Mouse (Mus musculus): ENCODE results near the gene Foxd4. TPM values are rescaled to one million over a fixed set of nuclear protein-coding genes. Genes with fewer than 3 reads are reported as not detected.
"Not testable (repeated sequence)": the region's sequence is repeated elsewhere in the genome, so short reads cannot be mapped to it uniquely, and the experiment has no call there.

The Foxd4 gene
- total RNA-seq, 2 experiments from 2014 or later: not detected

- no peak for DNase-seq
- TF ChIP-seq CTCF (IDR thresholded peaks at IDR 0.05): no peak
- Histone ChIP-seq H3K27ac (no peak overlapping the region), H3K4me3 (peak overlapping the region; percentile 65)
- intact Hi-C loops (cut with DNase I): no loop called here
These were observed 2.0 kb downstream of the Foxd4 start for GRCm38 (mm10) chr19:24898737-24899577.

GRCm38 (mm10) chr19:24897896-24898736, 2.9 kb downstream of the Foxd4 start:
- no peak for TF ChIP-seq CTCF (IDR thresholded peaks at IDR 0.05)
- DNase-seq: no peak
- intact Hi-C loops (cut with DNase I): no loop called here
- no peak overlapping the region for H3K4me3 ChIP-seq
- no peak overlapping the region for H3K27ac ChIP-seq

GRCm38 (mm10) chr19:24897006-24897895, 3.7 kb downstream of the Foxd4 start:
- no peak for TF ChIP-seq CTCF (IDR thresholded peaks at IDR 0.05)
- Histone ChIP-seq H3K4me3 (no peak overlapping the region; the same call in 1 of the 2 replicates), H3K27ac (no peak overlapping the region)
- intact Hi-C loops (cut with DNase I): no loop called here
- DNase-seq: no peak

- no peak overlapping the region for H3K27ac ChIP-seq
- H3K4me3 ChIP-seq: no peak overlapping the region
- intact Hi-C loops (cut with DNase I): no loop called here
- no peak for DNase-seq
- TF ChIP-seq CTCF (IDR thresholded peaks at IDR 0.05): no peak
These were observed 4.5 kb downstream of the Foxd4 start for GRCm38 (mm10) chr19:24896536-24896935.

DNA sequence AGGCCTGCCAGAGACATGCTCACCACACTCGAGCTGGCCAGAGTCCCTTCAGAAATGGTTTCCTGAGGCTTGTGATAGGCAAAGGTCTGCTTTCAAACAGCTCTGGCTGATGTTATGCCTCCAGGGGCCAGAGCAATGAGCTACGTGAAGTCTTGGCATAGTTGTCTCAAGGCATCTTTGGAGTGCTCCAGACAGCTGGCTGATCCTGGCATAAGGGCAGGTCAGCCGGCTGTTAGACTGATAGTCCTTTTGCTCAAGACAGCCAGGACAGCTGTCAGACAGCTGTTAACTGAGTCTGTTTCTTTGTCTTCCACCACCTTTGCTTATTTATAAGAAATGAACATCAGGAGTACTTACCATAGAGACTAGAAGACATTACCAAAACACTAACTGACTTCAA, 14.1 kb downstream of the Foxd4 start:
- no peak overlapping the region for H3K4me3 ChIP-seq
- TF ChIP-seq CTCF (IDR thresholded peaks at IDR 0.05): no peak
- H3K27ac ChIP-seq: no peak overlapping the region
- intact Hi-C loops (cut with DNase I): loop anchor here (5.0 kb wide), 1 partner anchor 265 kb away; no protein-coding TSS in a partner anchor
- DNase-seq: no peak

DNA sequence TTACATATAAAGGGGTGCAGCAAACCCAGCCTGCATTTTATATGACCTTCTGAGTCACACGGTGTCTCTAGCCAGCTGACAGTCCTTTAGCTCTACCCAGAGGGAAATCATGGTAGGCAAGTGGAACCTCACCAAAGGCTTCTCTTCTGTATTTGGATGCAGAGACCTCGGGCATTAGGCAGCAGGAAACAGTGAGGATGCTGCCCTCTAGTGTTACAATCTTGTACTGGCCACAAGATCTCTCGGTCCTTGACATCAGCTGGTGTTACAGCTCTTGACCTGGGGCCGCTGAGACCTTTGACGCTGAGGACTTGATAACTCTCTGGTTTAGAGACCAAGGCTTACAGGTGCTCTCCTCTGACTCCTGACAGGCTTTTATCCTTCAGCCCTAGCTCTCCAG, 15.5 kb downstream of the Foxd4 start:
- TF ChIP-seq CTCF (IDR thresholded peaks at IDR 0.05): peak; percentile 87
- intact Hi-C loops (cut with DNase I): loop anchor here (5.0 kb wide), 1 partner anchor 263 kb away; no protein-coding TSS in a partner anchor
- H3K27ac ChIP-seq: no peak overlapping the region
- peak; percentile 33 for DNase-seq
- H3K4me3 ChIP-seq: no peak overlapping the region

- H3K4me3 ChIP-seq: no peak overlapping the region
- intact Hi-C loops (cut with DNase I): no loop called here
- H3K27ac ChIP-seq: no peak overlapping the region
- no peak for DNase-seq
- TF ChIP-seq CTCF (IDR thresholded peaks at IDR 0.05): no peak
These were observed 19.8 kb downstream of the Foxd4 start for GRCm38 (mm10) chr19:24881237-24881636.

GRCm38 (mm10) chr19:24875129-24875870, 25.7 kb downstream of the Foxd4 start, which contains the start of gene Gm10053:
TSS of gene Gm10053 (plus strand) at chr19:24875686.
- H3K27ac ChIP-seq; intact Hi-C loops (cut with DNase I); DNase-seq; H3K4me3 ChIP-seq: not testable (repeated sequence)

DNA sequence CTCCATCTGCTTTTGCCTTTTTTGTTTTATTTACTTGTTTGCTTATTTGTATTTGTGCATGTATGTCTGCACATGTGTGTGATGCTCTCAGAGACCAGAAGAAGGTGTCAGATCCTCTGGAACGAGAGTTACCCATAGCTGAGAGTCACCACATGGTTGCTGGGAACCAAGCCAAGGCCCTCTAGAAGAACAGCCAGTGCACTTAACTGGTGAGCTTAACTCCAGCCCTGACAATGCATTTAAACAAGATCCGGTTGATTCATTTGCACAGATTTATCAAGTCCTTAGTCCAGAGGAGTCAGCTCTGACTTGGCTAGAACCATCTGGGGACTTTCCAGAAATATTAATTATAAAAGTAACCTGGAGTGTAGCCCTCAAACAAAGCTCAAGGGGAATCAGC, 27.1 kb downstream of the Foxd4 start:
- Histone ChIP-seq H3K27ac (no peak overlapping the region), H3K4me3 (no peak overlapping the region)
- no peak for TF ChIP-seq CTCF (IDR thresholded peaks at IDR 0.05)
- DNase-seq: no peak
- intact Hi-C loops (cut with DNase I): loop anchor here (5.0 kb wide), 1 partner anchor 572 kb away; no protein-coding TSS in a partner anchor

GRCm38 (mm10) chr19:24871037-24871635, 29.9 kb downstream of the Foxd4 start:
- H3K27ac ChIP-seq: no peak overlapping the region
- intact Hi-C loops (cut with DNase I): loop anchor here (2.0 to 5.0 kb wide), 3 partner anchors 166 to 569 kb away; no protein-coding TSS in a partner anchor
- H3K4me3 ChIP-seq: peak overlapping the region; percentile 63
- peak; percentile 60 for DNase-seq
- TF ChIP-seq CTCF (IDR thresholded peaks at IDR 0.05): peak; percentile 88

GRCm38 (mm10) chr19:24865436-24865835, 35.6 kb downstream of the Foxd4 start:
- Histone ChIP-seq H3K4me3 (no peak overlapping the region), H3K27ac (no peak overlapping the region)
- no peak for DNase-seq
- no peak for TF ChIP-seq CTCF (IDR thresholded peaks at IDR 0.05)
- intact Hi-C loops (cut with DNase I): no loop called here

Data from gastrocnemius, adult 2 months (tissue).